In genomic region chr12:71254779-71255178, GRCm38 (mm10) we compare ENCODE assay signal across 19 mouse cellular contexts. TPM values are rescaled to one million over a fixed set of nuclear protein-coding genes. Genes with fewer than 3 reads are reported as not detected.
DNase-seq lines count a peak whose midpoint lies in the region; ATAC-seq and TF ChIP-seq lines count a peak whose summit lies in the region.
"Had no signal": no experiment of that assay in that cellular context is flagged by ENCODE, and none has a peak within 500 bp of the region (broad histone marks: within the 10 kb centered on the region; RNA-seq: fewer than 3 reads in every experiment).

No protein-coding gene starts in this region.

- H3K4me2 ChIP-seq in kidney, postnatal 0 days (ENCODE audit: low read length): no peak overlapping the region
- H3K4me2 ChIP-seq in limb, embryonic 12.5 days: no peak overlapping the region
- H3K4me2 ChIP-seq: embryonic facial prominence, embryonic 13.5 days; forebrain, embryonic 12.5 days; heart, embryonic 13.5 days; hindbrain, embryonic 12.5 days had no signal

- WGBS in kidney, postnatal 0 days: 28% methylated on average over 7 of the region's 7 CpGs
- 49% methylated on average over 7 of the region's 7 CpGs for WGBS in kidney, adult 2 months
- WGBS in limb, embryonic 10.5 days: 51% methylated on average over 7 of the region's 7 CpGs
- 33% methylated on average over 7 of the region's 7 CpGs for WGBS in limb, embryonic 12.5 days

- peak; percentile 16 for DNase-seq in kidney, postnatal 0 days (ENCODE audit: low spot score)
- DNase-seq in kidney, adult 2 months: no peak
- DNase-seq in limb, embryonic 10.5 days (ENCODE audit: low spot score): peak; percentile 45
- DNase-seq in mesoderm, embryonic 11.5 days (ENCODE audit: low read depth, low spot score): peak; percentile 54
- DNase-seq in heart, postnatal 4 days: no peak
- no peak for DNase-seq in heart, adult 18-20 months
- DNase-seq: adrenal gland, adult 2 months; adrenal gland, postnatal 25 days; cerebellum, adult 18-20 months; cerebellum, adult 9-11 months; gastrocnemius, postnatal 14 days; heart, postnatal 36 days had no signal

- no peak overlapping the region for H3K4me3 ChIP-seq in kidney, postnatal 0 days (replicated peaks; ENCODE audit: low read depth, low read length)
- no peak overlapping the region for H3K4me3 ChIP-seq in kidney, adult 2 months (ENCODE audit: insufficient read depth, low read depth, low read length)
- no peak overlapping the region for H3K4me3 ChIP-seq in limb, embryonic 10.5 days
- H3K4me3 ChIP-seq in limb, embryonic 12.5 days (replicated peaks): no peak overlapping the region
- H3K4me3 ChIP-seq: embryonic facial prominence, embryonic 13.5 days; forebrain, embryonic 12.5 days; heart, embryonic 13.5 days; hindbrain, embryonic 12.5 days had no signal

- peak overlapping the region; percentile 27; the same call in 1 of the 2 replicates for H3K27ac ChIP-seq in kidney, postnatal 0 days
- H3K27ac ChIP-seq in kidney, adult 2 months (ENCODE audit: insufficient read depth, low read depth, low read length): no peak overlapping the region
- peak overlapping the region; percentile 65; the same call in 1 of the 2 replicates for H3K27ac ChIP-seq in limb, embryonic 10.5 days
- peak overlapping the region; percentile 71; the same call in 1 of the 2 replicates for H3K27ac ChIP-seq in limb, embryonic 12.5 days
- H3K27ac ChIP-seq: embryonic facial prominence, embryonic 13.5 days; forebrain, embryonic 12.5 days; heart, embryonic 13.5 days; hindbrain, embryonic 12.5 days had no signal

- TF ChIP-seq CTCF in kidney, postnatal 0 days (IDR thresholded peaks at IDR 0.05; ENCODE audit: low read depth): no peak
- TF ChIP-seq CTCF in kidney, adult 2 months (conservative IDR thresholded peaks at IDR 0.05; ENCODE audit: insufficient read depth, insufficient read length, low read depth, low read length): no peak

- no peaks in the 10 kb centered on the region for H3K36me3 ChIP-seq in kidney, postnatal 0 days (ENCODE audit: insufficient read depth, low read length)
- H3K36me3 ChIP-seq in kidney, adult 2 months (ENCODE audit: control insufficient read depth, insufficient read depth, low read length): no peaks in the 10 kb centered on the region
- H3K36me3 ChIP-seq in limb, embryonic 10.5 days: no peaks in the 10 kb centered on the region
- no peaks in the 10 kb centered on the region for H3K36me3 ChIP-seq in limb, embryonic 12.5 days
- H3K36me3 ChIP-seq: embryonic facial prominence, embryonic 13.5 days; forebrain, embryonic 12.5 days; heart, embryonic 13.5 days; hindbrain, embryonic 12.5 days had no signal

- no peak for TF ChIP-seq POLR2A in kidney, adult 2 months (IDR thresholded peaks at IDR 0.05; ENCODE audit: low read depth, low read length)

- H3K9me3 ChIP-seq in kidney, postnatal 0 days (replicated peaks; ENCODE audit: low read length): no peaks in the 10 kb centered on the region
- no peaks in the 10 kb centered on the region for H3K9me3 ChIP-seq in limb, embryonic 10.5 days (replicated peaks)
- H3K9me3 ChIP-seq in limb, embryonic 12.5 days: peaks cover 5% of the 10 kb centered on the region; the same call in 1 of the 2 replicates
- H3K9me3 ChIP-seq: embryonic facial prominence, embryonic 13.5 days; forebrain, embryonic 12.5 days; hindbrain, embryonic 12.5 days had no signal

- H3K9ac ChIP-seq in kidney, postnatal 0 days (ENCODE audit: low read depth, low read length): no peak overlapping the region
- H3K9ac ChIP-seq in limb, embryonic 12.5 days (replicated peaks): no peak overlapping the region
- H3K9ac ChIP-seq: embryonic facial prominence, embryonic 13.5 days; forebrain, embryonic 12.5 days; heart, embryonic 13.5 days; hindbrain, embryonic 12.5 days had no signal

- peaks cover 2% of the 10 kb centered on the region for H3K4me1 ChIP-seq in kidney, postnatal 0 days (replicated peaks; ENCODE audit: insufficient read depth, low read length)
- H3K4me1 ChIP-seq in kidney, adult 2 months (ENCODE audit: control insufficient read depth, insufficient read depth, low read length): no peaks in the 10 kb centered on the region
- H3K4me1 ChIP-seq in limb, embryonic 10.5 days: peaks cover 50% of the 10 kb centered on the region
- peaks cover 37% of the 10 kb centered on the region for H3K4me1 ChIP-seq in limb, embryonic 12.5 days (replicated peaks)

- ATAC-seq in kidney, postnatal 0 days (replicated peaks; ENCODE audit: low FRiP score, low read depth): no peak
- peak; percentile 61; the same call in 1 of the 2 replicates for ATAC-seq in limb, embryonic 12.5 days (ENCODE audit: insufficient number of reproducible peaks, insufficient read depth, low FRiP score, low TSS enrichment, low read depth)
- ATAC-seq: forebrain, embryonic 16.5 days; hindbrain, embryonic 16.5 days had no signal

- H3K27me3 ChIP-seq in kidney, postnatal 0 days (ENCODE audit: insufficient read depth, low read length): no peaks in the 10 kb centered on the region
- no peaks in the 10 kb centered on the region for H3K27me3 ChIP-seq in kidney, adult 2 months (replicated peaks; ENCODE audit: control insufficient read depth, insufficient read depth, low read length)
- H3K27me3 ChIP-seq in limb, embryonic 10.5 days (ENCODE audit: low read depth, poor library complexity, severe bottlenecking): no peaks in the 10 kb centered on the region
- no peaks in the 10 kb centered on the region for H3K27me3 ChIP-seq in limb, embryonic 12.5 days
- H3K27me3 ChIP-seq: embryonic facial prominence, embryonic 13.5 days; forebrain, embryonic 12.5 days; hindbrain, embryonic 12.5 days had no signal

RNA-seq across cellular contexts. Expression of gene Dact1, which starts 54.9 kb away (rescaled TPM):
- polyA plus RNA-seq in kidney, postnatal 0 days (2015; fragmentation: Nextera tagmentation; extraction: Ambion mirVana): 12.4 and 15.3 TPM in 2 replicates
- polyA plus RNA-seq in kidney, adult 2 months (2012; rRNA removed): 3.9 and 4.0 TPM in 2 replicates
- 9.8 and 18.8 TPM in 2 replicates for polyA plus RNA-seq in limb, embryonic 10.5 days (2016; fragmentation: Nextera tagmentation; extraction: Ambion mirVana)
- polyA plus RNA-seq in limb, embryonic 12.5 days (2016; fragmentation: Nextera tagmentation; extraction: Ambion mirVana): 29.5 and 29.7 TPM in 2 replicates
- total RNA-seq in heart, postnatal 4 days (2021): 10 to 100 TPM; 19.0 to 23.1 TPM
- total RNA-seq in heart, adult 18-20 months (2021): 1 to 10 TPM; 2.3 to 2.4 TPM

Comparison
In these comparisons a context has a peak if more than half of its experiments do, and no peak if none do; other contexts are left out.
1. DNase-seq: peak in kidney, postnatal 0 days (single experiment), limb, embryonic 10.5 days (single experiment) and mesoderm, embryonic 11.5 days (single experiment); none in kidney, adult 2 months (single experiment), heart, postnatal 4 days (single experiment) and heart, adult 18-20 months (0 of 2).